Mouse (Mus musculus) embryonic facial prominence, embryonic 12.5 days (tissue): Measurements from ENCODE around the gene Zfp2. TPM values are rescaled to one million over a fixed set of nuclear protein-coding genes. Genes with fewer than 3 reads are reported as not detected.
A peak's percentile ranks its signal among the peaks of the same experiment; 100 is the strongest.

Experiments
- ATAC-seq: fragments of 200-750 bp; cut with Nextera tagmentation; 2 replicates; pipeline ENCODE4 v1.8.0; 2017; ENCODE audit not compliant: insufficient number of reproducible peaks, insufficient read depth, low FRiP score, low TSS enrichment
- H3K27ac ChIP-seq: fragments of 300-500 bp; sonication (generic); 2 replicates; pipeline ENCODE4 v1.5.1; 2016; ENCODE audit warnings: mild to moderate bottlenecking
- H3K27me3 ChIP-seq: fragments of 300-500 bp; sonication (generic); 2 replicates; pipeline ENCODE4 v1.6.1; 2016; ENCODE audit warnings: mild to moderate bottlenecking, moderate library complexity
- H3K36me3 ChIP-seq: fragments of 300-500 bp; sonication (generic); 2 replicates; pipeline ENCODE4 v1.6.1; 2016; ENCODE audit warnings: mild to moderate bottlenecking
- H3K4me1 ChIP-seq: fragments of 300-500 bp; sonication (generic); 2 replicates; pipeline ENCODE4 v1.6.1; 2016
- H3K4me2 ChIP-seq: fragments of 300-500 bp; sonication (generic); replicated peaks from 2 replicates; pipeline ENCODE4 v1.6.1; 2016; ENCODE audit warnings: mild to moderate bottlenecking, moderate library complexity
- H3K4me3 ChIP-seq: fragments of 300-500 bp; sonication (generic); 2 replicates; pipeline ENCODE4 v1.5.1; 2016; ENCODE audit warnings: mild to moderate bottlenecking
- H3K9ac ChIP-seq: fragments of 300-500 bp; sonication (generic); 2 replicates; pipeline ENCODE4 v1.6.1; 2016; ENCODE audit warnings: mild to moderate bottlenecking, moderate library complexity
- H3K9me3 ChIP-seq: fragments of 300-500 bp; sonication (generic); 2 replicates; pipeline ENCODE4 v1.6.1; 2016; ENCODE audit warnings: mild to moderate bottlenecking, moderate library complexity
- WGBS: fragments of 180-500 bp; shearing (Covaris S2); methylation state at CpG from one replicate; pipeline ENCODE4 v1.1.7; 2016; 5-methylcytosine and 5-hydroxymethylcytosine counted together
- polyA plus RNA-seq: library from polyadenylated mRNA; unstranded; fragments of >200 nt; fragmentation: Nextera tagmentation; extraction: Ambion mirVana; gene quantifications from 2 replicates; pipeline ENCODE4 v1.2.1, GENCODE M21; 2016

The Zfp2 gene
- 18.3 and 19.9 TPM in 2 replicates for polyA plus RNA-seq

GRCm38 (mm10) chr11:50915671-50916320, at the start of gene Zfp2:
Zfp2 (minus strand) TSS chr11:50916165.
- Histone ChIP-seq H3K4me1 (no peaks in the 10 kb centered on the region), H3K4me2 (peak within 1 kb of the TSS; percentile 37), H3K27ac (peak within 1 kb of the TSS; percentile 41; the same call in 1 of the 2 replicates), H3K36me3 (peaks cover 14% of the 10 kb centered on the region), H3K4me3 (peak within 1 kb of the TSS; percentile 72), H3K9ac (peak within 1 kb of the TSS; percentile 59), H3K9me3 (peaks cover 14% of the 10 kb centered on the region), H3K27me3 (no peaks in the 10 kb centered on the region)
- peak; percentile 94 for ATAC-seq
- WGBS = under 1% methylated on average over 47 of the region's 47 CpGs

GRCm38 (mm10) chr11:50964886-50965285, 48.9 kb upstream of the Zfp2 start:
- H3K9me3 ChIP-seq = no peaks in the 10 kb centered on the region
- no peak for ATAC-seq
- WGBS = 82% methylated on average over 2 of the region's 2 CpGs
- no peak overlapping the region for H3K9ac ChIP-seq
- no peak overlapping the region for H3K4me3 ChIP-seq
- H3K36me3 ChIP-seq = no peaks in the 10 kb centered on the region
- no peaks in the 10 kb centered on the region for H3K4me1 ChIP-seq
- no peak overlapping the region for H3K27ac ChIP-seq
- H3K4me2 ChIP-seq = no peak overlapping the region
- H3K27me3 ChIP-seq = no peaks in the 10 kb centered on the region

GRCm38 (mm10) chr11:50953665-50954064, 37.7 kb upstream of the Zfp2 start, which contains the start of gene Prop1:
Prop1 (minus strand) TSS chr11:50953765.
- no peaks in the 10 kb centered on the region; the same call in 1 of the 2 replicates for H3K27me3 ChIP-seq
- ATAC-seq = no peak
- 67% methylated on average over 6 of the region's 6 CpGs for WGBS
- no peaks in the 10 kb centered on the region for H3K4me1 ChIP-seq
- H3K9me3 ChIP-seq = no peaks in the 10 kb centered on the region
- no peak within 1 kb of the TSS for H3K27ac ChIP-seq
- no peak within 1 kb of the TSS for H3K9ac ChIP-seq
- H3K36me3 ChIP-seq = no peaks in the 10 kb centered on the region
- H3K4me3 ChIP-seq = no peak within 1 kb of the TSS
- H3K4me2 ChIP-seq = no peak within 1 kb of the TSS

- Histone ChIP-seq H3K9ac (no peak overlapping the region), H3K4me1 (no peaks in the 10 kb centered on the region), H3K4me3 (no peak overlapping the region), H3K27me3 (no peaks in the 10 kb centered on the region; the same call in 1 of the 2 replicates), H3K36me3 (no peaks in the 10 kb centered on the region), H3K4me2 (no peak overlapping the region), H3K9me3 (no peaks in the 10 kb centered on the region), H3K27ac (0 out of 2 replicates have a peak overlapping the region, but pooled peaks have one; percentile 2)
- WGBS = 68% methylated on average over 14 of the region's 14 CpGs
- no peak for ATAC-seq
Observed at GRCm38 (mm10) chr11:50952290-50952689, 36.3 kb upstream of the Zfp2 start.

GRCm38 (mm10) chr11:50943506-50943905, 27.5 kb upstream of the Zfp2 start, which contains the start of gene 4933414I15Rik:
4933414I15Rik (minus strand) TSS chr11:50943765.
- no peak for ATAC-seq
- 80% methylated on average over 14 of the region's 14 CpGs for WGBS
- Histone ChIP-seq H3K4me1 (no peaks in the 10 kb centered on the region), H3K36me3 (no peaks in the 10 kb centered on the region), H3K9ac (no peak within 1 kb of the TSS), H3K4me2 (no peak within 1 kb of the TSS), H3K27ac (no peak within 1 kb of the TSS), H3K27me3 (no peaks in the 10 kb centered on the region), H3K4me3 (no peak within 1 kb of the TSS), H3K9me3 (no peaks in the 10 kb centered on the region)

GRCm38 (mm10) chr11:50942386-50942785, 26.4 kb upstream of the Zfp2 start:
- H3K9me3 ChIP-seq = no peaks in the 10 kb centered on the region
- H3K9ac ChIP-seq = no peak overlapping the region
- no peaks in the 10 kb centered on the region for H3K36me3 ChIP-seq
- 71% methylated on average over 12 of the region's 12 CpGs for WGBS
- H3K27me3 ChIP-seq = no peaks in the 10 kb centered on the region
- no peaks in the 10 kb centered on the region for H3K4me1 ChIP-seq
- no peak overlapping the region for H3K4me3 ChIP-seq
- no peak for ATAC-seq
- no peak overlapping the region for H3K27ac ChIP-seq
- no peak overlapping the region for H3K4me2 ChIP-seq

- 32% methylated on average over 14 of the region's 14 CpGs for WGBS
- ATAC-seq = no peak
Observed at GRCm38 (mm10) chr11:50939621-50940366, 23.8 kb upstream of the Zfp2 start.

GRCm38 (mm10) chr11:50938435-50938834, 22.5 kb upstream of the Zfp2 start:
- H3K4me2 ChIP-seq = no peak overlapping the region
- no peak for ATAC-seq
- H3K36me3 ChIP-seq = no peaks in the 10 kb centered on the region
- no peak overlapping the region for H3K27ac ChIP-seq
- H3K27me3 ChIP-seq = no peaks in the 10 kb centered on the region
- H3K4me1 ChIP-seq = no peaks in the 10 kb centered on the region
- no peak overlapping the region for H3K4me3 ChIP-seq
- H3K9me3 ChIP-seq = no peaks in the 10 kb centered on the region
- 85% methylated on average over 8 of the region's 8 CpGs for WGBS
- no peak overlapping the region for H3K9ac ChIP-seq

More at GRCm38 (mm10) chr11:50939621-50940366, 23.8 kb upstream of the Zfp2 start:
- H3K4me1 ChIP-seq = no peaks in the 10 kb centered on the region
- no peak overlapping the region for H3K27ac ChIP-seq
- no peak overlapping the region for H3K4me3 ChIP-seq
- no peaks in the 10 kb centered on the region for H3K27me3 ChIP-seq
- no peaks in the 10 kb centered on the region for H3K36me3 ChIP-seq
- no peak overlapping the region for H3K9ac ChIP-seq
- H3K4me2 ChIP-seq = no peak overlapping the region
- no peaks in the 10 kb centered on the region for H3K9me3 ChIP-seq

GRCm38 (mm10) chr11:50932040-50932439, 16.1 kb upstream of the Zfp2 start:
- H3K36me3 ChIP-seq = no peaks in the 10 kb centered on the region
- ATAC-seq = no peak
- H3K9ac ChIP-seq = no peak overlapping the region
- H3K4me2 ChIP-seq = peak overlapping the region; percentile 79
- peaks cover 3% of the 10 kb centered on the region; the same call in 1 of the 2 replicates for H3K27me3 ChIP-seq
- no peak overlapping the region for H3K4me3 ChIP-seq
- H3K4me1 ChIP-seq = peaks cover 7% of the 10 kb centered on the region; the same call in 1 of the 2 replicates
- H3K27ac ChIP-seq = no peak overlapping the region
- H3K9me3 ChIP-seq = no peaks in the 10 kb centered on the region
- WGBS = 94% methylated on average over 1 of the region's 1 CpGs

GRCm38 (mm10) chr11:50931451-50931866, 15.5 kb upstream of the Zfp2 start, which contains the start of gene Zfp354b:
Zfp354b (minus strand) TSS chr11:50931633.
- Histone ChIP-seq H3K27me3 (peaks cover 3% of the 10 kb centered on the region; the same call in 1 of the 2 replicates), H3K4me2 (peak within 1 kb of the TSS; percentile 79), H3K27ac (0 out of 2 replicates have a peak within 1 kb of the TSS, but pooled peaks have one; percentile 23), H3K9me3 (no peaks in the 10 kb centered on the region), H3K9ac (peak within 1 kb of the TSS; percentile 70), H3K36me3 (no peaks in the 10 kb centered on the region), H3K4me3 (peak within 1 kb of the TSS; percentile 67), H3K4me1 (peaks cover 7% of the 10 kb centered on the region; the same call in 1 of the 2 replicates)
- under 1% methylated on average over 18 of the region's 18 CpGs for WGBS
- ATAC-seq = peak; percentile 91

GRCm38 (mm10) chr11:50931021-50931420, 15.1 kb upstream of the Zfp2 start:
- Histone ChIP-seq H3K27me3 (peaks cover 3% of the 10 kb centered on the region; the same call in 1 of the 2 replicates), H3K9ac (peak overlapping the region; percentile 70), H3K36me3 (no peaks in the 10 kb centered on the region), H3K4me2 (peak overlapping the region; percentile 79), H3K27ac (0 out of 2 replicates have a peak overlapping the region, but pooled peaks have one; percentile 23), H3K4me3 (peak overlapping the region; percentile 67), H3K4me1 (peaks cover 7% of the 10 kb centered on the region; the same call in 1 of the 2 replicates), H3K9me3 (no peaks in the 10 kb centered on the region)
- peak; percentile 45; the same call in 1 of the 2 replicates for ATAC-seq
- WGBS = under 1% methylated on average over 16 of the region's 16 CpGs
